Mouse (Mus musculus): Measurements from ENCODE around the gene Ccer1.

- TF ChIP-seq POLR2A (IDR thresholded peaks at IDR 0.05; ENCODE audit: borderline replicate concordance, low read depth, low read length) = no peak
- TF ChIP-seq CTCF (IDR thresholded peaks at IDR 0.05; ENCODE audit: low read depth, low read length) = no peak
Measured at GRCm38 (mm10) chr10:97704562-97704961, 11.7 kb downstream of the Ccer1 start.
